Mouse (Mus musculus) mesoderm, embryonic 11.5 days (tissue): ENCODE measurements at regions not wholly inside any gene's neighbourhood (a gene's known extent, or its start where the extent isn't known, plus 50 kb on each side); places are given as distances from the start of the nearest gene placed in this dataset.

Experiments used
- DNase-seq: peaks from one replicate; pipeline ENCODE4 v3.0.0-alpha.2; 2012; ENCODE audit warnings: low read depth, low spot score

DNA sequence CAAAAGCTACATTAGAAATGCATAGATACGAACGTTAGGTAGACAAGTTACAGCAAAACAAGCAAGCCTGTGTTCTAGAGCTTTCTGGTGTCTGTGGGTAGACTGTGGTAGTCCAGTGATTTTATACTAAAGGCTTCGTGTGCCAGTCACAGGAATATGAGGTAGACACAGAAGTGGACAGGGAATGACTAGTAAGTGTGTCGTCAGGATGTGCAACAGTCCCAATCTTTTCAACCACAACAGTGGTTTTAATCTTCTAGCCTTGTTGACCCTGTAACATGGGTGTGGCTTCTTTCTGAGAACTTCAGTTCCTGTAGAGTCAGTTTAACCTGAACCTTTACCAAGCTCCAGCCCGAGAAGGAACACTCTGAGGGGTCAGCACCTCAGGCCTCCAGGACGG, 339.3 kb upstream of the Adgrl2 start:
- DNase-seq, result no peak

DNA sequence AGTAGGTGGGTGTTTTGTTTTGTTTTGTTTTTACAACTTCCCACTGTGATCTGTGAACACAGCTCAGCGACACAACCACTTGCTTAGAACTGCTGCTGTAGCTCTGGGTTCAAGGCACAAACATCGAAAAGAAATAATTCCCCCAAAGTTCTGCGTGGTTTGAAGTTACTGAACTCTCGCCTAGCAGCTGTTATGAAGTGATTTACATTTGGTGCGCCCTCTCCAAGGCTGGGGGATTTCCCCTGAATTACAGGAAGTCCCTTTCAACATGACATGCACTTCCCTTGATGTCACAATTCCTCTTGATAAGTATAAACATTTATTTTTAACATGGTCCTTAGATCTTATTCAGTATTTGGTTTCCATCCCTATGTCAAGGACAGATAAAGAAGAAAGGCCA, 336.3 kb upstream of the Adgrl2 start:
- no peak for DNase-seq

DNA sequence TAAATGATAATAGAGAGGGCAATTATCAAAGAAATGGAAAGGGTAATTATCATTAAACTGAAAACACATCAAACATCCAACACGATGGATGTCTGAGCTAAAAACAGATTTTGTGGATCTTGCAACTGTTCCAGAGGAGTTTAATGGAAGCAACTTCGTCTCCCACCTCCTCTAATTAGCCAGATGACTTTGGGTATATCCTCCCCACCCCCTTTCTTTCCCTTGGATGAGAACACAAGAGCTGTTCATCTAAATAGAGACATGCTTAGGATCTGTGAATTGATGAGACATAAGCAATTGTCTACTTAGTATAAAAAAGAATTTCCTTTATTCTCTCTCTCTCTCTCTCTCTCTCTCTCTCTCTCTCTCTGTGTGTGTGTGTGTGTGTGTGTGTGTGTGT, 333.7 kb upstream of the Adgrl2 start:
- no peak for DNase-seq

DNA sequence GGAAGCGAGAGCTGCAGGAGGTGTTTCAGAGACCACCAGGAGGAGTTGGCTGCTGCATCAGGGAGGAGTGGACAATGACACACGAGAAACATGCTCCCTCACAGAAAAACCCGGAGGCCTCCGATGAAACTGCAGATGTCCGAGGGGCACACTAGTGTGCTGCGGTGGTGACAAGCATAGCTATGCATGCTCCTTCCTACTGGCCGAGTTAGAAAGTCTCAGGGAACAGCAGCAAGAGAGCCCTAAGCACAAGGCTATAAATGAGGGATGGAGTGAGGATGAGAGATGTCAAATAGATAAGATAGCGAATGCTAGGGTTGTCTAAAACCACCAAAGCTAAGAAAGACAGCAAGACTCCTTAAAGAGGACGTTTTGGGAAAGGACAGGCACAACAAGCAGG, 328.4 kb upstream of the Adgrl2 start:
- no peak for DNase-seq

DNA sequence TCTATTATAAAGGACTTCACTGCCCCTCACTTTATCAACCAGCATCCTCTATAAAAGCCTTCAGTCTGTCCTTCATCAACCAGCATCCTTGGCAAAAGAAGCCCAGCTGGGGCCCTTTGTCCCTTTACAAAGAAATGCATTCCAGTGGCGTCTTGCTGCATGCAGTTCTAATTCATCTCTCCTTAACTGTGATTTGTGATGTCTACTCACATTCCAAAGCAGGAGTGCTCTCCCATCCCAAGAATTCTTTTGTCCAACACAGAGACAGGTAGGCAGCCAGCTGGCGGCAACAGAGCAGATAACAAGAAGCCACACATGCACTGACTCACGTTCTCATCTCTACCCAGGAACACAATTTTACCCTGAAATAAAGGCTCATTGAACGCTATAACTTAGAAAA, 323.9 kb upstream of the Adgrl2 start:
- peak; percentile 44 for DNase-seq

DNA sequence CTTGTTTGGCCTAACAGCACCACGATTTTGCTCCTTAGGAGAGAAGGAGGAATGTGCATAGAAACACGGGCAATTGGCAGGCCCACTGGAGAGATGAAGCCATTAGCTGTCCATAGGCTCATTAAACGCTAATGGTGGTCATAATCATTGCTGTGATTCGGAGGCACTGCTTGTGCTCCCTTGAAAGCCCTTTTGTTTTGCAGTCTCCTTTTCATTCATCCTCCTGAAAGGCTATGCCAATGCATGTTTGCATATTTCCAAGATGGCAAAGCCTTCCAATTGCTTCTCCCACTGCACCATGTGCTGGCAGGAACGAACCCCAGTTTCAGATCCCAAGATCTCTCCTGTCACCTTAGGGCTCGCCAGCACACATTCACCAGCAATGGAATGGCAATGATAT, 322.9 kb upstream of the Adgrl2 start:
- no peak for DNase-seq

DNA sequence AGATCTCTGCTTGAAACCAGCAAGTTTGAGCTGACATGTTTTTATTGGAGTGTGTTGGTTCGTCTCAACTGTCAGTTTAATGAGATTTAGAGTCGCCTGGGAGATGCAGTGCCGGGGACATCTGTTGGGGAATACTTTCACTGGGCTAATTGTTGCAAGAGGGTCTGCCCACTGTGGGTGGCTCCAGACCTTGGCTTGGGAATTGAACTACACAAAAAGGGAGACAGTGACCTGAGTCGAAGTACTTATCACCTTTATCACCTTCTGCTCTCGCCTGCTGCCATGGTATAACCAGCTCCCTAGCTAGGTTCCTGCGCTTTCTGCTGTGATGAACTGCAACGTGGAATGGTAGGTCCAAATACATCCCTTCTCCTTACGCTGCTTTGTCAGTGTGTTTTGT, 321.2 kb upstream of the Adgrl2 start:
- no peak for DNase-seq

DNA sequence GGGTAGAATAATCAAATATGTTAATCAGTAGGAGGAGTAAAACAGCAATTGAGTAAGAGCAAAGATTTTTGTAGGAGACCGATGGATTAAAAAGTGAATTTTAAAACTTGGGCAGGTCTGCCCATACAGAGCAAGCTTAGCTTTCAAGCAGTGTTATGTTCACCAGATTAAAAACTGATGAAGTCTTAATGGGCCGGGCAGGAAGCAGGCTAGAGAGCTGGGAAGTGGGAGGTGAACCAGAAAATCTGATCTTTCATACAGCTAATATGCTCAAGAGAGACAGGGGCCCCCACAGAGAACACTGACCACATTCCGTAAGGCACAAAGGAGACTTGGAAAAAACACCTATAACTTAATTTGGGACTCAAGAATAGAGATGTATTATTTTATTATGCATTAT, 316.4 kb upstream of the Adgrl2 start:
- no peak for DNase-seq

DNA sequence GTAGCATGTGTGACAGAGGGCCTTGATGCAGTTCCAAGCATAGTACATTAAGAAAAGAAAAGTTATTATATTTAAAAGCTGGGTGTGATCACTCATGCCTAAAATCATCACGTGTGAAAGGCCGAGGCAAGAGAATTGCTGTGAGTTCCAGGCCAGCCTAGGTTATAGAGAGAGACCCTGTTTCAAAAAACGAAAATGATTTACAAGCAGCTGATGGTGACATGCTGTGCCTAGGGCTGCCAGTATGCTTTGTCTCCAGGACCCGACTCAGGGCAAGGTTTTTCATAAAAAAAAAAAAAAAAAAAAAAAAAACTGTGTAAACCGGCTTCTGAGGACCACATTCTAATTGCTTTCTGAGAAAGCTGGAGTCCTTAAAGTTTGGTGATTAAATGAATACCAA, 315.9 kb upstream of the Adgrl2 start:
- peak; percentile 37 for DNase-seq

DNA sequence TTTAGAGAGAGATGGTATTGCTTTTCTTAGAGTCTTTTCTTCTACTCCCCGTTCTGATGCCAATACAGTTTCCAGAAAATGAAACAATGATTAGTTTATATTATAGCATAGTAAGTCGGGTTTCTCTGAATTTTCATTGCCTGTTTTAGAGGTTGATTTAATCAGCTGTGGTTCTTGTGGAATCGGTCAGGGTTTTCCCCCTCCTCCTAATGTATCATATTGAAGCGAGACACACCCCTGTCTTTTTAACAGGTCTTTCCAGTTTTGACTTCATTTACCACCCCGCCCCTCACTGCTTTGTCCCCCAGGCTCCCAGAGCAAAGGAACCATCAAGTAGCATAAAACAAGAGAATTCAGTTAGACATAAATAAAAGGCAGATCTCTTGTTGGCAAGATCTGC, 315.1 kb upstream of the Adgrl2 start:
- DNase-seq, result no peak

DNA sequence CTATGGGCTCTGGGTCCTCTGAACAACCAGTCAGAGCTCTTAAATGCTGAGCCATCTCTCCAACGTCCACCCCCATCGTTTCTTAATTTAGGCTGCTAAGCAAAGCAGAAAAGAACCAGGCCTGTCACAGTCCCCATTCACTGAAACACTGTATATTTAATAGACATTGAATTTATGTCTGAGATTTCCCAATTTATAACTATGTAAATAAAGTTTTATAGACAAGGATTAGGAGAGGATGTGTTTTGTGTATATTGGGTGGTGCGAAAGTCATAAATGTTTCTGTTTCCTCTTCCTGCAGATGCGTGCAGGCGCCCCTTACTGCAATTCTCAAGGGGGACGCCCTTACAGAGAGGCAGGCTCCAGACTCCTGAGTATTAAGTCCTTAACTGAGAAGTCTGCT, 314.7 kb upstream of the Adgrl2 start:
- no peak for DNase-seq

DNA sequence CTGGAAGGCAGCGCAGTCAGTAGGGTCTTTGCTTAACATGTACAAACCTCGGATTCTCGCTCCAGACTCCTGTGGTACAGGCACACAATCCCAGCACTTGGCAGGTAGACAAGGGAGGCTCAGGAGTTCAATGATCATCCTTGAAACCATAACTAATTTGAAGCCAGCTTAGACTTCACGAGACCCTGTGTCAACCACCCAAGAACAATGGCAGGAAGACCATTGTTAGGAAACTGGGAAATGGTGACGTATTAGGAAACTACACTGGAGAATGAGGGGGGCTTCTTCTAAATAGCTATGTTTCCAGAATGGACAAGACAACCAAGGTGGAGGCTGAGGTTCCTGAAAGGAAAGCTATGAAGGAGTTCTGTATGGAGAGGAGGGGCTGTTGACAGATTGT, 313.1 kb upstream of the Adgrl2 start:
- no peak for DNase-seq

DNA sequence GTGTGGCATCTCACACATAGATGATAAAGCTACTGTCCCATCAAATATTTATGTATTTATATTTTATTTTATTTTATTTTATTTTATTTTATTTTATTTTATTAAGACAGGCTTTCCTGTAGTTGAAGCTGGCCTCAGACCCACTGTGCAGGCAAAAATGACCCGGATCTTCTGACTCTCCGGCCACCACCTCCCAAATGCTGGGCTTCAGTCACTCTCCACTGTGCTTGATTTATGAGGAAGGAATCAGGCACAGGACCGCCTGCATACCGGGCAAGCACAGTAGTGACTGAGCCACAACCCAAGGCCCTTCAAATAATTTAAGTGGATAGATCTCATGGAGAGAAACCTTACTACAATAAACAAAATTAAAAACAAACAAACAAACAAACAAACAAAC, 309.6 kb upstream of the Adgrl2 start:
- no peak for DNase-seq

DNA sequence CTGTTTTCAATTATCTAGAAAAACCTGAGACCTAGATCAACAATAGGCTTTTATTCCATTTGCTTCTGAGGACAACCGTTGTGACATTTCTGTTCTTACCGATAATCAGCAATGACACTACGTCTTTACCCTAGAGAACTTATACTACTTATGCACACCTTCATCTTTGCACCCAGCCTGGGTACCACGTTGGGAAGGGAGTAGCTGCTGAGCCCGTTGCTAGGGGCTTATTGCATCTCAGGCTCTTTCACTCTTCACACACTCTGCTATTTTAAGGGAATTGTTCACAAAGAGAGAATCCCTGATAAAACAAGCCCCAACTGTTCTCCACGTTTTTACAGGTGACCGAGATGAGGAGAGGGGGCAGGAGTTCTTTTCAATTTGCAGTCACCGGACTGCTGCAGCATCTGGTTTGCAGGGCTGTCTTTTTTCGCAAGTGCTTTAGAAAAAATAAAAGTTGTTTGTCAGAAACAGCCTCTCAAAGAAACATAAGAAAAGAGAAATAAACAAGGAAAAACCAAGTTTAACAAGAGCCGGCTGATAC, 306.1 kb upstream of the Adgrl2 start:
- no peak for DNase-seq

DNA sequence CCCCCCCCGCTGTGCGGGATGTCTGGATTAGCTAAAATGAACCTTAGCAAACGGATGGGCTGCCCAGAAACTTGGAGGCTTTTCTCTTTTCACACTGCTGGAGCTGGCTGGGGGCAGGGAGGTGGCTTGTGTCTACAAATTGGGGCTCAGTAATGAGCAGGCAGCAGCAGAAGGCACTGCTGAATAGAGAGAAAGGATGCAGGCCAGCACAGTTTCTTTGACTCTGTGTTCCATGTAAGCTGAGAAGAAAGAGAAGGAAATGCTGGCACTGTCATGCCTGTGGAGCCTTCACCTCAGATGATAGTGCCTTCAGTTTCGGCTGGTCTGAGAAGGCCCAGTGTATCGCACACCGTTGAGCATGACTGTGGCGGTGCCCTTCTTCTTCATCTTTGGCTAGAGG, 305.6 kb upstream of the Adgrl2 start:
- DNase-seq, result no peak

DNA sequence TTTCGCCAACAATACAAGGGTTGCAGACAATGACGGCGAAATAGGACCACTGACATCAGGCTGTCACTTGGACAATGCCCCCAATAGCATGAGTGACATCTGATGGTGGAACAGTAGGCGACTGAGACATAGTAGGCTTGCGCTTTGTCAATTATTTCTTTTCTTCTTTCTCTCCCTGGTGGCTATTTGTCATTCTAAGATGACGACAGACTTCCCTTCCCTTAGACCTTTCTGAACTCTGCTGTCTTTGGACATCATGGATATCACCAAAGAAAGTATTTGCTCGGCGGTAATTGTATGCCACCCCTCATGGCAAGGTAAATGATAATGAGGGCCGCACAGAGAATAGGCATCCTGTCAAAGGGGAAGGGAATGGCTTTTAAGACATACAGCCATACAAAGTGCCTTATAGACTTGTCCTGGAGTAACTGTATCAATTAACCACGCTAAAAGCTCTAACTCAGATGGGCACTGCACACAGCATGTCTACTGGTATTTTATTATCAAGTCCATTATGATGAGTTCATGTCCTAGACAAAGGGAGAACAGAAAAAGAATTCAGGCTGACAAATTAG, 305.0 kb upstream of the Adgrl2 start:
- DNase-seq, result no peak

DNA sequence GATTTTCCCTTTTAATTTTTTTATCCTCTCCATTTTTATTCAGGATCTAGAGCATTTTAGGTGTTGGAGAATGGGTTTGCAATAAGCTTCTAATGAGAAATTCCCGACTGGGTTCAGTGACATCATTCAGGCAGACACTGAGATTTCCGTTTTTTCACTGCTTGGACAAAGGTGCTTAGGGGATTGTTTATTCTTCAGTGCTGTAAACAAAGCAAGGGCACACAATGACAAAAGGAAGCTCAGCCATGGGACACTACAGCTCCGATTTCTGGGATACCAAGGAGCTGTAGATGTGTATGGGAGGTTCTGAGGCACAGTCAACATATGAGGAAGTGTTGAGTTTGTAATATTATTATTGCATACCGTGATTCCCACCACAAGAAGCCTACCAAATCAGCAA, 304.1 kb upstream of the Adgrl2 start:
- DNase-seq, result no peak

DNA sequence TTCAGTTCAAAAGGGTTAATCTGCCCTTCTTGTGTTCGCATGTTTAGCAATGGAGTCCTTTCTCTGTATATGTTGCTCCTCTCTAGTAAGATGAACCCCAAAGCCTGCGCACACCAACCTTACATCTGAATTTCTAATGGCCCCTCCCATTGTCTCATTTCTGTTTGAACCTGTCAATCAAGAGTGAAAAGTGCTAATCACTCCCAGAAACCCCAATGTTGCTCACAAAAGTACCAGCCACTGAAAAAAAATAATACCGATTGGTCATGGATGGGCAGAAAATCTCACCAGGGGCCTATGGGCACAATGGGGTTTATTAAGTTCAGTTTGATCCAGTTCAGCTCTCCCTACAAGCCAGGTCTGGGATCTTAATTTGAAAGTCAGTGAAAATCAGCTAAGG, 302.1 kb upstream of the Adgrl2 start:
- no peak for DNase-seq

DNA sequence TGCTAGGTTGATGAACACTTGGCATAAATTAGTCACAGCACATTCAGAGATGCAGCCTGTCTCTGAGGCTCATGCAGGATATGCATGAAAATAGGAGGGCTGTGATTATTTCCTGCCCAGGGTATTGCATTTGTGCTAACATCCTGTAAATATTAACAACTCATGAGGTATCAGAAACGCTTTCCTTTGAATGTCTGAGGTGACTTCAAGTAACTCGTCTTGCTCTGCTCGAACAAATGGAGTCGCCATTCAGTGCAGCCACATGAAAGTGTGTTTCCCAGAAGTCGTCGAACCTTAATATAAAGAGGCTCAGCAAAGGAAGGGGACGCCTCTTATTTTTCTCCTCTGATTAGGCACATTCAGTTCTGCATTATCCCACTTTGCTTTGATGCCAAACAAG, 301.1 kb upstream of the Adgrl2 start:
- no peak for DNase-seq

DNA sequence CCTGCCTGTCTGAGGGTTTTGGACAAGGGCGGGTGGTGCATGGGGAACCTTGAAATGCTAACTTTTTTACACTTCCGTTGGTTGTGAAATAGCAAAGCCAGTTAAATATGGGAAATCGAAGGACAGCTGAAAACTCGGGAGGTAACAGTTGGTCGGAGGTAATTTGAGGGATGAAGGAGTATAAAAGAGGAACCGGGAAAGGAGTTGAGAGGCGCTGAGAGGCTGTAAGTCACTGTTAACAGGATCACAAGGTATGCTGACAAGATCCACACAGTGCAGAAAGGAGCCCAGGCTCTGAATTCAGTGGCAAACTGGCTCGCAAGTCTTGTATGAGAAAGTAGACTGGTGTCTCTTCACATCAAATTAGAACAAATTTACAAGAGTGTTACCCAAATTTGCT, 299.9 kb upstream of the Adgrl2 start:
- no peak for DNase-seq

DNA sequence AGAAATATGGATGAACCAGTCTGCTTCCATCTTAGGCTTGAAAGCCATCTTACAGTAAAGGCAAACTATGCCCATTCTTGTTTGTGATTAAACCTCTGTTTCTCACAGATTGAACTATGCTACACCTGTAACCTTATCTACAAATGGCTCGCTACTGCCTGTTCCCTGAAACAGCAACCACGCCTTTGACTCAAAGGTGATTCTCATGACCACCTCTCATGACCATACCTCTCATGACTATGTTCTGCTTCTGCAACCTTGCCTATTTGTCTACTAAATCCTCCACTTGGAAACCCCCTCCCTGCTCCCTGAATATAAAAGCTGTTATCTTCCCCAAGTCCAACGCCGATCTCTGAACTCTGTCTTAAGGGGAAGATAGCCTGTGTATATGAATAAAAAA, 296.7 kb upstream of the Adgrl2 start:
- DNase-seq, result no peak

DNA sequence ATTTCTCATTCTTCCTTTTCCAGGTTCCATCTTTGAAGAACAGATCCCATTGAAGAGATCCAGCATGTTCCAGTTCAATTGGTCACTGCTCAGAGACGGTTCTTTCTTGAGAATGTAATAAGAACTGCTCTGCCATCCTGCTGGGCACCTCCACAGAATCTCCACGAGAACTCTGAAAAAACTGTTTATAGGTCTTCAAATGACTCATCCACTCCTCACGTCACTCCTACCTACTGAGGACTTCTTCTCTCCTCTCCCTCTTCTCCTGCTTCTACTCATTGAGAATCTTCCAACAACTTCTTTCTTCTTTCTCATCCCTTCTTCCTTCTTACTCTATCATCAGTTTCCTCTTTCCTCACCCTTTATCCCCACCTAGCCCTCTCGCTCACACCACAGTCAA, 294.6 kb upstream of the Adgrl2 start:
- DNase-seq, result no peak

DNA sequence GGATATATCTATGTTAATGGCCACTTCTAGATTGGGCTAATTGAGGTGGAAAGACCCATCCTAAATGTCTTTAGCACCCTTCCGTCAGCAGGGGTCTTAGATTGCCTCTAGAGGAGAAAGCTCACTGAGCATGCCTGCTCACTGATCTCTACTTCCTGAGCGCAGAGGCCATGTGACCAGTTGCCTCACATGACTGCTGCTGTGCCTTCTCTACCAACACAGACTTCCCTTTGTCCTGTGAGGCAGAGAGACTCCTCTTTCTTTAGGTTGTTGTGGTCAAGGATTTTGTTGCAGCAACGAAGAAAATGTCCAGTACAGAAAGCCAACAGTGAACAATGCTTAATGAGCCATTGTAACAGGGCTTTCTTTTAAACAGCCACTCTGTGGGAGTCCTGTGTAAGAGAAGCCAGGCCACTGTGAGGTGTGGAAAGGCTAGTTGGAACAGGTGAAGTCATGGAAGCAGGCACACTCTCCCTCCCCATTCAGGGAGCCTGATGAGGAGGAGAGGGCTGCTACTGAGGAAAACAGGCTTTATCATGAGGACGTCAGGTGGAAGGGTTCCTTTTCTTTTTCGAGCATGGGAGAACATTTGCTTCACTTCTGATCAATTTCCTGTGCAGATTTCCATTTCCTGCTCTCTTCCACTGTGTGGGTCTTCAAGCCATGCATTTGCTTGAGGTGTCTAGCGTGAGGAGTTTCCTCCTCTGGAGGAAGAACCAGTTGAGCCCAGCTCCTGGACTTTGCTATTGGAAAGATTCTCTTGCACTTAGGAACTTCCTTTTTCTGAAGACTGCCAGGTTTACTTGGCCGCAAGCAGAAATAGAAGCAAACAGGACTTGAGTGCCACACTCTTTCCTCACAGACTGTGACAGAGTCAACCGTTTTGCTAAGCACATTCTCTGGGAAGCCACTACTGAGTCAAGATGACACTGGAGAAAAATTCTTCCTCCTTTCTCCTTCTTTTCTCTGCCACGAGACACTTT, 290.7 kb upstream of the Adgrl2 start:
- DNase-seq, result no peak
